12 mouse cellular contexts compared by ENCODE assay signal in the genomic region with DNA sequence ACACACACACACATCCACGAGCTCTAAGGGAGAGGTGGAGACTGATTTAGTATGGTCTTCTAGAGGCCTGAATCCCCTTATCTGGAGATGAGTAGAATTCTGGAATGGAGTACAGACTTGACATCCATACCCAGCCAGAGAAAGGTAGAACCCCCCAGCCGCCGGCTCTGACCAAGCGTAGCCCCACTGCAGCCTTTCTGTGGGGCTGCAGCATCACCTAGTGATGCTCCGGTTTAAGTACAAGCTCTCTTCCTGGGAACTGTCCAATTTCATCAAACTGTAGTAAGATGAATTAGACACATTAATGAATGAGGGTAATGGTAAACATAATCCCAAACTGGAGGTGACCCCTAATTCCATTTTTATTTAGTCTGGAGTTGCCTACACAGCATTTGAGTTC. TPM values are rescaled to one million over a fixed set of nuclear protein-coding genes. Genes with fewer than 3 reads are reported as not detected.
DNase-seq lines count a peak whose midpoint lies in the region; ATAC-seq and TF ChIP-seq lines count a peak whose summit lies in the region.
"Had no signal": no experiment of that assay in that cellular context is flagged by ENCODE, and none has a peak within 500 bp of the region (broad histone marks: within the 10 kb centered on the region; RNA-seq: fewer than 3 reads in every experiment).

No protein-coding gene starts in this region.

- intact Hi-C loops in gastrocnemius, adult 2 months (cut with DNase I): no loop called here
- intact Hi-C loops in gastrocnemius, postnatal 14 days (cut with DNase I; ENCODE audit: low total_unique reads): no loop called here

- 40% methylated on average over 5 of the region's 5 CpGs for WGBS in liver, postnatal 0 days (ENCODE audit: insufficient replicate concordance)
- WGBS in liver, embryonic 12.5 days (ENCODE audit: insufficient replicate concordance): 43% methylated on average over 5 of the region's 5 CpGs
- 35% methylated on average over 5 of the region's 5 CpGs for WGBS in neural tube, embryonic 11.5 days

- H3K4me1 ChIP-seq in liver, postnatal 0 days (ENCODE audit: insufficient read depth): no peaks in the 10 kb centered on the region
- no peaks in the 10 kb centered on the region for H3K4me1 ChIP-seq in liver, embryonic 12.5 days
- peaks cover 21% of the 10 kb centered on the region for H3K4me1 ChIP-seq in neural tube, embryonic 11.5 days (ENCODE audit: control insufficient read depth, insufficient read depth, low read length)

- no peak overlapping the region for H3K27ac ChIP-seq in gastrocnemius, adult 2 months
- no peak overlapping the region for H3K27ac ChIP-seq in liver, postnatal 0 days (ENCODE audit: low read depth)
- no peak overlapping the region for H3K27ac ChIP-seq in liver, embryonic 12.5 days
- no peak overlapping the region for H3K27ac ChIP-seq in neural tube, embryonic 11.5 days (ENCODE audit: low read depth, low read length)

- H3K4me3 ChIP-seq in gastrocnemius, adult 2 months: no peak overlapping the region
- no peak overlapping the region for H3K4me3 ChIP-seq in liver, postnatal 0 days (ENCODE audit: low read depth, low read length)
- no peak overlapping the region for H3K4me3 ChIP-seq in liver, embryonic 12.5 days
- no peak overlapping the region for H3K4me3 ChIP-seq in neural tube, embryonic 11.5 days (ENCODE audit: low read depth, low read length)

- no peak overlapping the region for H3K9ac ChIP-seq in liver, postnatal 0 days (replicated peaks)
- H3K9ac ChIP-seq in liver, embryonic 12.5 days: no peak overlapping the region
- no peak overlapping the region for H3K9ac ChIP-seq in neural tube, embryonic 11.5 days (ENCODE audit: low read length)

- no peak overlapping the region for H3K4me2 ChIP-seq in liver, postnatal 0 days (ENCODE audit: low read depth, low read length)
- H3K4me2 ChIP-seq in liver, embryonic 12.5 days: no peak overlapping the region
- no peak overlapping the region for H3K4me2 ChIP-seq in neural tube, embryonic 11.5 days (ENCODE audit: low read depth)

- no peak for ATAC-seq in liver, postnatal 0 days
- ATAC-seq in liver, embryonic 12.5 days: no peak
- ATAC-seq in neural tube, embryonic 11.5 days (ENCODE audit: insufficient read depth, low FRiP score, low TSS enrichment): no peak

- TF ChIP-seq EP300 in liver, postnatal 0 days (IDR thresholded peaks at IDR 0.05; ENCODE audit: low read depth): no peak

- no peak for DNase-seq in gastrocnemius, adult 2 months
- no peak for DNase-seq in gastrocnemius, postnatal 14 days
- no peak for DNase-seq in liver, postnatal 0 days
- DNase-seq in brain, embryonic 14.5 days (ENCODE audit: low read depth): peak; percentile 87
- DNase-seq in neural tube, embryonic 11.5 days (ENCODE audit: low spot score): peak; percentile 50
- no peak for DNase-seq in kidney, adult 18-20 months
- DNase-seq in kidney, postnatal 36 days: no peak
- DNase-seq: adrenal gland, adult 8-10 months; heart, postnatal 4 days; lung, postnatal 36 days; thymus, adult 18-20 months had no signal

- TF ChIP-seq POLR2A in brain, embryonic 14.5 days (IDR thresholded peaks at IDR 0.05; ENCODE audit: borderline replicate concordance, extremely low read depth, insufficient read depth, insufficient read length, poor library complexity, severe bottlenecking): no peak

- H3K27me3 ChIP-seq in liver, postnatal 0 days (ENCODE audit: insufficient read depth, low read length): no peaks in the 10 kb centered on the region
- H3K27me3 ChIP-seq in liver, embryonic 12.5 days (replicated peaks): no peaks in the 10 kb centered on the region
- H3K27me3 ChIP-seq in neural tube, embryonic 11.5 days (ENCODE audit: control insufficient read depth, insufficient read depth, low read length): no peaks in the 10 kb centered on the region

- no peaks in the 10 kb centered on the region for H3K36me3 ChIP-seq in liver, postnatal 0 days (replicated peaks; ENCODE audit: insufficient read depth, low read length)
- no peaks in the 10 kb centered on the region for H3K36me3 ChIP-seq in liver, embryonic 12.5 days
- H3K36me3 ChIP-seq in neural tube, embryonic 11.5 days (ENCODE audit: control insufficient read depth, insufficient read depth, low read length): no peaks in the 10 kb centered on the region

- peak; percentile 16; the same call in 1 of the 2 replicates for TF ChIP-seq CTCF in gastrocnemius, adult 2 months (IDR thresholded peaks at IDR 0.05)
- 0 out of 2 replicates have a peak, but pooled peaks have one; percentile 8 for TF ChIP-seq CTCF in liver, postnatal 0 days (IDR thresholded peaks at IDR 0.05; ENCODE audit: low read depth)
- peak; percentile 82 for TF ChIP-seq CTCF in brain, embryonic 14.5 days (IDR thresholded peaks at IDR 0.05; ENCODE audit: borderline replicate concordance, extremely low read depth, insufficient read depth, insufficient read length)

- H3K9me3 ChIP-seq in liver, postnatal 0 days (ENCODE audit: low read length): no peaks in the 10 kb centered on the region
- no peaks in the 10 kb centered on the region for H3K9me3 ChIP-seq in liver, embryonic 12.5 days (replicated peaks)
- no peaks in the 10 kb centered on the region for H3K9me3 ChIP-seq in neural tube, embryonic 11.5 days (ENCODE audit: control insufficient read depth, low read length)

RNA-seq across cellular contexts. Expression of a gene that starts 26.3 kb away (rescaled TPM):
- not detected for total RNA-seq in gastrocnemius, adult 2 months (2021)
- under 1 TPM in 1 of 2 experiments, not detected in 1; 0.06 TPM for total RNA-seq in gastrocnemius, postnatal 14 days (2021)
- polyA plus RNA-seq in liver, postnatal 0 days (2015; fragmentation: Nextera tagmentation; extraction: Ambion mirVana): not detected in 2 replicates
- polyA plus RNA-seq in liver, embryonic 12.5 days (2016; fragmentation: Nextera tagmentation; extraction: Ambion mirVana): not detected in 2 replicates
- polyA plus RNA-seq in brain, embryonic 14.5 days (2012; rRNA removed): 0.88 and 3.6 TPM in 2 replicates
- polyA plus RNA-seq in neural tube, embryonic 11.5 days (2014; fragmentation: Nextera tagmentation; extraction: Ambion mirVana): 1.1 and 2.1 TPM in 2 replicates
- total RNA-seq: adrenal gland, adult 8-10 months; heart, postnatal 4 days had no signal

Comparison
In these comparisons a context has a peak if more than half of its experiments do, and no peak if none do; other contexts are left out.
1. DNase-seq: peak in brain, embryonic 14.5 days (single experiment) and neural tube, embryonic 11.5 days (single experiment); none in gastrocnemius, adult 2 months (single experiment), gastrocnemius, postnatal 14 days (single experiment), liver, postnatal 0 days (single experiment), kidney, adult 18-20 months (single experiment) and kidney, postnatal 36 days (0 of 2).
2. CTCF ChIP-seq: peak in every context shown above with its lines; median percentile 82 in brain, embryonic 14.5 days; 16 in gastrocnemius, adult 2 months; 8 in liver, postnatal 0 days.